Mouse (Mus musculus) liver, embryonic 16.5 days (tissue): ENCODE measurements at regions not wholly inside any gene's neighbourhood (a gene's known extent, or its start where the extent isn't known, plus 50 kb on each side); places are given as distances from the start of the nearest gene placed in this dataset.

ENCODE experiments used
- ATAC-seq: fragments of 200-750 bp; cut with Nextera tagmentation; 2 replicates; pipeline ENCODE4 v1.8.0; 2017; ENCODE audit warnings: low read depth, mild to moderate bottlenecking, moderate number of reproducible peaks, moderate library complexity
- H3K27ac ChIP-seq: fragments of 300-500 bp; sonication (generic); 2 replicates; pipeline ENCODE4 v1.5.1; 2014; ENCODE audit warnings: mild to moderate bottlenecking, low read length
- H3K27me3 ChIP-seq: fragments of 300-500 bp; sonication (generic); 2 replicates; pipeline ENCODE4 v1.6.1; 2014; ENCODE audit warnings: low read depth, low read length, mixed read lengths; ENCODE audit not compliant: control insufficient read depth, insufficient read depth
- H3K36me3 ChIP-seq: fragments of 300-500 bp; sonication (generic); 2 replicates; pipeline ENCODE4 v1.6.1; 2014; ENCODE audit warnings: mild to moderate bottlenecking; ENCODE audit not compliant: control insufficient read depth, insufficient read depth
- H3K4me1 ChIP-seq: fragments of 300-500 bp; sonication (generic); 2 replicates; pipeline ENCODE4 v1.6.1; 2014; ENCODE audit warnings: low read depth, low read length, mixed read lengths; ENCODE audit not compliant: control insufficient read depth
- H3K4me2 ChIP-seq: fragments of 300-500 bp; sonication (generic); 2 replicates; pipeline ENCODE4 v1.6.1; 2014; ENCODE audit warnings: low read depth, low read length, mixed read lengths
- H3K4me3 ChIP-seq: fragments of 300-500 bp; sonication (generic); 2 replicates; pipeline ENCODE4 v1.5.1; 2014; ENCODE audit warnings: low read depth, mild to moderate bottlenecking, low read length
- H3K9ac ChIP-seq: fragments of 300-500 bp; sonication (generic); 2 replicates; pipeline ENCODE4 v1.6.1; 2014; ENCODE audit warnings: low read depth, low read length
- H3K9me3 ChIP-seq: fragments of 300-500 bp; sonication (generic); replicated peaks from 2 replicates; pipeline ENCODE4 v1.6.1; 2016; ENCODE audit warnings: low read length; ENCODE audit not compliant: control insufficient read depth
- WGBS: fragments of 180-500 bp; shearing (Covaris S2); extraction: QIAGEN DNeasy Blood & Tissue Kit; methylation state at CpG from one replicate; pipeline ENCODE4 v1.1.7; 2014; ENCODE audit not compliant: insufficient replicate concordance; 5-methylcytosine and 5-hydroxymethylcytosine counted together

GRCm38 (mm10) chr16:12892658-12893305, 216.7 kb upstream of the Ercc4 start:
- Histone ChIP-seq H3K4me2 (no peak overlapping the region), H3K4me3 (no peak overlapping the region), H3K9me3 (no peaks in the 10 kb centered on the region), H3K27ac (no peak overlapping the region), H3K27me3 (no peaks in the 10 kb centered on the region), H3K36me3 (no peaks in the 10 kb centered on the region), H3K9ac (no peak overlapping the region), H3K4me1 (no peaks in the 10 kb centered on the region)
- ATAC-seq, result no peak
- 52% methylated on average over 7 of the region's 7 CpGs for WGBS

GRCm38 (mm10) chr16:12897267-12897666, 212.2 kb upstream of the Ercc4 start:
- WGBS, result 45% methylated on average over 1 of the region's 1 CpGs
- Histone ChIP-seq H3K36me3 (no peaks in the 10 kb centered on the region), H3K9ac (no peak overlapping the region), H3K9me3 (no peaks in the 10 kb centered on the region), H3K4me2 (no peak overlapping the region), H3K4me3 (no peak overlapping the region), H3K27ac (no peak overlapping the region), H3K4me1 (no peaks in the 10 kb centered on the region), H3K27me3 (no peaks in the 10 kb centered on the region)
- ATAC-seq, result no peak

- Histone ChIP-seq H3K4me2 (no peak overlapping the region), H3K27me3 (no peaks in the 10 kb centered on the region), H3K36me3 (no peaks in the 10 kb centered on the region), H3K27ac (no peak overlapping the region), H3K9ac (no peak overlapping the region), H3K9me3 (no peaks in the 10 kb centered on the region), H3K4me3 (no peak overlapping the region), H3K4me1 (no peaks in the 10 kb centered on the region)
- WGBS, result 59% methylated on average over 8 of the region's 8 CpGs
- no peak for ATAC-seq
These were observed 208.8 kb upstream of the Ercc4 start for GRCm38 (mm10) chr16:12900670-12901069.

- no peak for ATAC-seq
- WGBS, result 54% methylated on average over 9 of the region's 9 CpGs
- Histone ChIP-seq H3K36me3 (no peaks in the 10 kb centered on the region), H3K27ac (no peak overlapping the region), H3K4me1 (no peaks in the 10 kb centered on the region), H3K27me3 (no peaks in the 10 kb centered on the region), H3K9me3 (no peaks in the 10 kb centered on the region), H3K4me3 (no peak overlapping the region), H3K9ac (no peak overlapping the region), H3K4me2 (no peak overlapping the region)
These were observed 208.1 kb upstream of the Ercc4 start for GRCm38 (mm10) chr16:12901096-12901995.

GRCm38 (mm10) chr16:12901996-12902319, 207.5 kb upstream of the Ercc4 start:
- Histone ChIP-seq H3K4me2 (no peak overlapping the region), H3K4me3 (no peak overlapping the region), H3K9me3 (no peaks in the 10 kb centered on the region), H3K36me3 (no peaks in the 10 kb centered on the region), H3K4me1 (no peaks in the 10 kb centered on the region), H3K27me3 (no peaks in the 10 kb centered on the region), H3K27ac (no peak overlapping the region), H3K9ac (no peak overlapping the region)
- no peak for ATAC-seq

- Histone ChIP-seq H3K4me2 (no peak overlapping the region), H3K4me1 (no peaks in the 10 kb centered on the region), H3K9me3 (no peaks in the 10 kb centered on the region), H3K27ac (no peak overlapping the region), H3K9ac (no peak overlapping the region), H3K4me3 (no peak overlapping the region), H3K36me3 (no peaks in the 10 kb centered on the region), H3K27me3 (no peaks in the 10 kb centered on the region)
- ATAC-seq, result no peak
- 20% methylated on average over 2 of the region's 2 CpGs for WGBS
These were observed 206.3 kb upstream of the Ercc4 start for GRCm38 (mm10) chr16:12903161-12903560.

- no peak overlapping the region for H3K4me2 ChIP-seq
- H3K27ac ChIP-seq, result no peak overlapping the region
- H3K4me1 ChIP-seq, result no peaks in the 10 kb centered on the region
- no peak overlapping the region for H3K4me3 ChIP-seq
- H3K9me3 ChIP-seq, result no peaks in the 10 kb centered on the region
- H3K9ac ChIP-seq, result no peak overlapping the region
- H3K27me3 ChIP-seq, result no peaks in the 10 kb centered on the region
- no peaks in the 10 kb centered on the region for H3K36me3 ChIP-seq
- no peak for ATAC-seq
- WGBS, result 48% methylated on average over 1 of the region's 1 CpGs
These were observed 204.5 kb upstream of the Ercc4 start for GRCm38 (mm10) chr16:12904937-12905336.

- no peak for ATAC-seq
- Histone ChIP-seq H3K4me3 (no peak overlapping the region), H3K27me3 (no peaks in the 10 kb centered on the region), H3K36me3 (no peaks in the 10 kb centered on the region), H3K4me2 (no peak overlapping the region), H3K4me1 (no peaks in the 10 kb centered on the region), H3K9ac (no peak overlapping the region), H3K9me3 (no peaks in the 10 kb centered on the region), H3K27ac (no peak overlapping the region)
- 63% methylated on average over 6 of the region's 6 CpGs for WGBS
These were observed 184.8 kb upstream of the Ercc4 start for GRCm38 (mm10) chr16:12924668-12925067.

- Histone ChIP-seq H3K27ac (no peak overlapping the region), H3K9ac (no peak overlapping the region), H3K9me3 (no peaks in the 10 kb centered on the region), H3K4me3 (no peak overlapping the region), H3K36me3 (no peaks in the 10 kb centered on the region), H3K4me1 (no peaks in the 10 kb centered on the region), H3K4me2 (no peak overlapping the region), H3K27me3 (no peaks in the 10 kb centered on the region)
- WGBS, result 52% methylated on average over 9 of the region's 9 CpGs
- ATAC-seq, result no peak
These were observed 183.6 kb upstream of the Ercc4 start for GRCm38 (mm10) chr16:12925931-12926330.
